Comparison of ENCODE assay signal across 15 mouse cellular contexts in the genomic region with DNA sequence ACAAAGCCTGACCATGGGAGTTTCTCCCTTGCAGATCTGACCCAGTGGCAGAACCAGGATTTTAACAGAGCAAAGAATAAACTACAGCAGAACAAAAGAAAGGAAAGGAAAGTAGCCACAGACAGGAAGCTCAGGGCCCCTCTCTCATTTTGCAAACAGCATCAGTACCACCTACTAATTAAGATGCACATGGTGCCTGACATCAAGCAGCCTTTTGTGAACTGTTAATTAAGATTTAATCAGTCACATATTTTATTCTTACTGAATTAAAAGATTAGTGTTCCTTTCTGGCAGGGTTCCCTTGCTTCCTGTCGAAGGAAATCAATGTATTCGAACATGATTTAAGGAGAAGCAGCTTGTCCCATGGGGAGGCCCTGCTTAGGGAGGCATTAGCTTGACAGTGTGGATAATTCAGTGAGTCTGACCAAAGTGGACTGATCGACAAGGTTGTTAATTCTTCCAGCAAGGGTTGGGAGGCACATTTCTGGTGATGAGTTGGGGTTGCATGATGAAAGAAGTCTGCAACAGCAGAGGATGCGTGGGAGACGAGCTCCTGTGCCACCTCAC.
"Had no signal": no experiment of that assay in that cellular context is flagged by ENCODE, and none has a peak within 500 bp of the region (broad histone marks: within the 10 kb centered on the region; RNA-seq: fewer than 3 reads in every experiment).

No protein-coding gene starts in this region.

- H3K4me1 ChIP-seq: liver, embryonic 15.5 days; stomach, embryonic 15.5 days had no signal

- H3K36me3 ChIP-seq: liver, embryonic 15.5 days; stomach, embryonic 15.5 days had no signal

- H3K9me3 ChIP-seq: liver, embryonic 15.5 days; stomach, embryonic 15.5 days had no signal

- H3K4me3 ChIP-seq: liver, embryonic 15.5 days; stomach, embryonic 15.5 days had no signal

- H3K9ac ChIP-seq: liver, embryonic 15.5 days; stomach, embryonic 15.5 days had no signal

- H3K27ac ChIP-seq: kidney, postnatal 0 days; liver, embryonic 15.5 days; stomach, embryonic 15.5 days had no signal

- H3K4me2 ChIP-seq: liver, embryonic 11.5 days; liver, embryonic 15.5 days; stomach, embryonic 15.5 days had no signal

- ATAC-seq: lung, postnatal 0 days; midbrain, embryonic 16.5 days had no signal

- DNase-seq: kidney, adult 9 months; kidney, postnatal 36 days; layer of hippocampus, adult 9-11 months; left cerebral cortex, postnatal 4 days; lung, adult 2 months; lung, postnatal 36 days; spleen, adult 18-20 months; thymus, adult 2 months; thymus, postnatal 25 days had no signal

- H3K27me3 ChIP-seq: liver, embryonic 15.5 days; stomach, embryonic 15.5 days had no signal
